Mouse (Mus musculus): ENCODE measurements around the gene Anapc7.
"Not testable (repeated sequence)": the region's sequence is repeated elsewhere in the genome, so short reads cannot be mapped to it uniquely, and the experiment has no call there.

Anapc7 gene

GRCm38 (mm10) chr5:122452194-122452593, 30.7 kb downstream of the Anapc7 start:
- DNase-seq (ENCODE audit: low read depth): no peak

DNA sequence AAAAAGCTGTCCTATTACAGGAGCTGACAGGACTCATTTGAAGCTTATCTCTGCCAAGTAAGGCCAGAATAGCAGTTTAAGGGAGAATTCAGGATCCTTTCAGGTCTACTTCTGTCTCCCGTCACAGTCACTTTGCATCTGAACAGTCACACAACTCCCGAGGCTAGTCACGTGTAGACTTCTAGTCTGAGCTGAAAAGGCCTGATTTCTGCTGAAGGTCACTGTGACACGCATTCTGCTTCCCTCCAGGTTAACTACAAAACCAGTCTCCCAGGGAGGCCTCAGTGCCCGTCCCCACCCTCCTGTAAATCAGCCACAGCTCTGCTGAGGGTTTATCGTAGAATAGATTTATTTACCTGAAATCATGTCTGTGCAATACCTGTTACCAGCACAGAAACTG, 31.7 kb downstream of the Anapc7 start:
- DNase-seq (ENCODE audit: low read depth): no peak

- DNase-seq (ENCODE audit: low read depth): no peak
Measured at GRCm38 (mm10) chr5:122454442-122454841, 32.9 kb downstream of the Anapc7 start.

GRCm38 (mm10) chr5:122454883-122455282, 33.4 kb downstream of the Anapc7 start:
- no peak for DNase-seq (ENCODE audit: low read depth)

DNA sequence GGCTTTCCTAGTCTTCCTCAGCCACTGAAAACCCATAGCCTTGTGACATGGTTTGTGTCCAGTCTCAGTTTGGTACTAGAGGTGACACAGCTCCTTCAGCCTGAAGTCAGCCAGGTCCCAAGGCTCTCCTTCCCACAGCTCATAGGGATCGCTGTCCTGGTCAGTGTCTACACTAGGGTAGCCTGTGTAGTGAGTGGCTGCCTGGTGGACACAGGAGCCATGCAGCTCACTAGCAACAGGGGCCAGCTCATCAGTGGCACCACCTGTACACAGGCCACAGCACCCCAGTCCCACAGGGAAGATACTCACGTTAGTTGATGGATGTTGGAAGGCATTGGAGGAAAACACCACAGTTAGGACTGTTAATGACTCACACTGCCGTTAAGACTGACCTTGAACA, 34.1 kb downstream of the Anapc7 start:
- peak; percentile 45 for DNase-seq (ENCODE audit: low read depth)

DNA sequence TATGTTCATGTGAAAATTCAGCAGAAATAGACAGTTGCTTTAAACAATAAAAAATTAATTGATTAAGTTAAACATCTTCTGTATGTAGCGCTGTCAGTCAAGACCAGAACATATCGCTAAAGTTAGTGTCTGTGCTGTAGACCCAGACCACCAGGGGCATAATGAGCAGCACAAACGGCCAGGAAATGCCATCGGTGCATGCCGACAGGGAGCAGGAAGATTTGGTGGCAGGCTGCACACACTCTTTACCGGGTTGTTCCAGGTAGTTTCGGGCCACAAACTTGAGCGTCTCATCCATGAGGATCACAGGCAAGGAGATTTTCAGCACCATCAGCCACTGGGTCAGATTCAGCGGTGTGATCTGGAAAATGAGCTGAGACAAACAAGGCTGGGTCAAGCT, 35.6 kb downstream of the Anapc7 start:
- not testable (repeated sequence) for DNase-seq (ENCODE audit: low read depth)

- DNase-seq (ENCODE audit: low read depth): peak; percentile 36
Measured at GRCm38 (mm10) chr5:122458066-122458465, 36.6 kb downstream of the Anapc7 start.

DNA sequence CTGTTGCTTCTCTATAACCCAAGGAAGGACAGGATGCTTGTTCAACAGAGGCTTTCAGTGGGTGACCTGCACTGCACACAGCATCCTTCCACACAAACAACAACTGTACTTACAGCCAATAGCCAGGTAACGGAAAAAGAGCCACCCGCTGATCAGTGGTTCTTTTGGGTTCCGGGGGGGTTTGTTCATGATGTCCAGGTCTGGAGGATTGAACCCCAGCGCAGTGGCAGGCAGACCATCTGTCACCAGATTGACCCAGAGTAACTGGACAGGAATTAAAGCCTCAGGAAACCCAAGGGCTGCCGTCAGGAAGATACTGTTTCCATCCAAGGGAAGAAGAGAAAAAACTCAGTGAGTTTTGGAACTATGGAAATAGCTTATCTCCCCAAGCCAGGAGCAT, 37.8 kb downstream of the Anapc7 start:
- DNase-seq (ENCODE audit: low read depth): no peak

DNA sequence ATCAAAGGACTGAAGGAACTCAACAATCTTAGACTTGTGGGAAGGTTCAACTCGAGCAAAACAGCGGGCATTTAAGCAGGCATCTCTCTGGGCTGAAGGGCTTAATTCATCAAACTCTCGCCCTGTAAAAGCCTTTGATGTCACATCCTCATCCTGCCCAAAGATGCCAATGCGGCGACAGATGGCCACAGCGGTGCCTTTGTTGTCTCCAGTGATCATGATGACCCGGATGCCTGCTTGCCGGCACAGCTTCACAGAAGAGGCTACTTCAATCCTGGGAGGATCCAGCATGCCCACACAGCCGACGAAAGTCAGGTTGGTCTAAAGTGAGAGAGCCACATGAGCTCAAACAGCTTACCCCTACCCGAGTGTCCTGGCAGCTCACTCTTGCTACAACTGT, 39.2 kb downstream of the Anapc7 start:
- DNase-seq (ENCODE audit: low read depth): no peak

DNA sequence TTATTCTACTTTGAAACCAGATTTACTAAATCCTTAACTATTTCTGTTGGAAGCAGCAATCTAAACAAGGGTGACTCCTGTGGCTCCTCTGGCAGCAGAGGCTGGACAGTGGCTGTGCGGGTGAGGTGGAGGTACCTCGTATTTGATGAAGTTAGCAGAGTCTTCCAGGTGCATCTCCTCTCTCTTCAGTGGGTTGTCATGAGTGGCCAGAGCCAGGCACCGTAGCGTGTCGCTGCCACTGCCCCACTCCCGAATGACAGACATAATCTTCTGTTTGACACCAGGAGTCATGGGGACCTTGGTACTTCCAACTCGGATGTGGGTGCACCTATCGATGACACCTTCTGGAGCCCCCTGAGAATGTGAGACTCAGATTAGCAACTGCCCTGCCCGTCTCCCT, 39.9 kb downstream of the Anapc7 start:
- DNase-seq (ENCODE audit: low read depth): no peak

DNA sequence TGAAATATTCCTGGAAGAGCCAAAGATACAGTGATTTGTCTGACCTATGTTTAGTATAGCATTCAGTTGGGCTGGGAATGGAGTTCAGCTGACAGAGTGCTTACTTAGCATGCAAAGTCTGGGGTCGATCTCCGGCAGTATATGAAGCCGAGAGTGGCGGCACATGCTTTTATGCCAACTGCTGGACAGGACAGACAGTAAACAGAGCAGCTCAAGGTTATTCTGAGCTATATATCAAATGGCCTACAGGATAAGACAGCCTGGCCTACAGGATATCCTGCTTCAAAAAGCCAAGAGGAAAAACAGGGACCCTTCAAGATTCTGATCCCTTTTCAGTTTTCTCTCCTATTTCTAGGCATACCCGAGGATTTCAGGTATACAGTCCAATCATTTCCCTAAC, 50.2 kb downstream of the Anapc7 start:
- no peak for DNase-seq (ENCODE audit: low read depth)

DNA sequence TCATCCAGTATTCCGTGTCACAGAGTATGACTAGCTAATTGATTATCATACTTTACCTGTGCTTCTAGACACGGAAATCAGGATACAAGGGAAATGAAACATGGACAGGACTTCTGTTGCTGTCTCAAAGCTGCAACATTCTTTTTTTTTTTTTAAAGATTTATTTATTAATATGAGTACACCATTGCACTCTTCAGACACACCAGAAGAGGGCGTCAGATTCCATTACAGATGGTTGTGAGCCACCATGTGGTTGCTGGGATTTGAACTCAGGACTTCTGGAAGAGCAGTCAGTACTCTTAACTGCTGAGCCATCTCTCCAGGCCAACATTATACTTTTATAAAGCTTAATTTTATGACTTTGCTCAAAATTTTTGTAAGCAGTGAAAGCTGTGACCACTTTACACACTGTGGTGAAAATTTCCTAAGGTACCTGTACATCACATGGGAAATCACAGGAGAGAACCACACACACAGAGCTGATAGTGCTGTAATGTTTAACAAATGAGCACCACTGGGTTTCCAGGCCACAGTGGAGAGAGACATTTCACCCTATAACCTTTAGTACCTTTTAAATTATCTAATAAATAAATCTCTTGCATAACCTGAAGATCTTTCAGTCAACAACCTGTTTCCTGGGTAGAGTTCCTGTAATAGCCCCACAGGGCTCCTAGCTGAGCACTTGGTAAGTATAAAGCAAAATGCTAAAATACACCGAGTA, 53.3 kb downstream of the Anapc7 start:
- DNase-seq (ENCODE audit: low read depth): no peak

- DNase-seq (ENCODE audit: low read depth): no peak
Measured at GRCm38 (mm10) chr5:122476078-122476477, 54.6 kb downstream of the Anapc7 start.

- DNase-seq (ENCODE audit: low read depth): no peak
Measured at GRCm38 (mm10) chr5:122477492-122477891, 56.0 kb downstream of the Anapc7 start.

GRCm38 (mm10) chr5:122479131-122479530, 57.6 kb downstream of the Anapc7 start:
- DNase-seq (ENCODE audit: low read depth): no peak

- peak; percentile 35 for DNase-seq (ENCODE audit: low read depth)
Measured at GRCm38 (mm10) chr5:122481844-122482243, 60.4 kb downstream of the Anapc7 start.

DNA sequence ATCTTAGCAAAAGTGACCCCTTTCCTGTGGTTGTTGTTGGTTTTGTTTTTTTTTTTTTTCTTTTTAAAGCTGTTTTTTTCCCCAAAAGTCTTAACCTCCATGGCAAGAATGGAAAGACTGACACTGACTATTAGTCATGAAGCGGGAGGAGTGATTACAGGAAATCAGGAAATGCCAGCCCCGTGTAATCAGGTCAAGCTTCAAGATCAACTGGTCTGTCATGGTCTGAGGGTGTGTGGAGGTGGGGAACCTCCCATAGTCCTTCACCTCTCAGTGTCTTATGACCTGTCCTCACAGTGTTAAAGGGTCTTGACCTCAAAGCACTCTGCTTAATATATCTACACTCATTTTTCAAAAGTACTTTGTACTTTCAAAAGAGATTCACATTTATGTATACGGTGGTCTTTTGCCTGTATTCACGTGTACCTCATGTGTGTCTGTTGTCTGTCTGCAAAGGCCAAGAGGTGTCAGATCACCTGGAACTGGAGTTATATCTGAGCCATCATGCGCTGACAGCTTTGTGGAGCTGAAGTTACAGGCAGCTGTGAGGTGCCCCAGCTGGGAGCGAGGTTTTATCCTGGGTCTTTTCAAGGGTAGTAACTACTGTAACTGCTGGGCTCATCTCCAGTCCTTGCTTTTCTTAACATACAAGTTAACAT, 61.4 kb downstream of the Anapc7 start:
- DNase-seq (ENCODE audit: low read depth): peak; percentile 74

DNA sequence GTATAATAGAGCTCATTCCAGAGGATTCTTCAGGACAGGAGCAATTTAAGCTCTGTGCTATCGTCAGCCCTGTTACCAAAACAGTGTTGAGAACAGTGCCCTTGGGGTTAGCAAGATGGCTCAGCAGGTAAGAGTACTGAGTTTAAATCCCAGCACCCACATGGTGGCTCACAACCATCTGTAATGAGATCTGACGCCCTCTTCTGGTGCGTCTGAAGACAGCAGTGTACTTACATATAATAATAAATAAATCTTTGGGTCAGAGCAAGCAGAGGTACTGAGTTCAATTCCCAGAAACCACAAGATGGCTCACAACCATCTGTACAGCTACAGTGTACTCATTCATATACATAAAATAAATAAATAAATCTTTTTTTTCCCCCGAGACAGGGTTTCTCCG, 64.8 kb downstream of the Anapc7 start:
- not testable (repeated sequence) for DNase-seq (ENCODE audit: low read depth)

- DNase-seq (ENCODE audit: low read depth): no peak
Measured at GRCm38 (mm10) chr5:122487825-122488224, 66.3 kb downstream of the Anapc7 start.

DNA sequence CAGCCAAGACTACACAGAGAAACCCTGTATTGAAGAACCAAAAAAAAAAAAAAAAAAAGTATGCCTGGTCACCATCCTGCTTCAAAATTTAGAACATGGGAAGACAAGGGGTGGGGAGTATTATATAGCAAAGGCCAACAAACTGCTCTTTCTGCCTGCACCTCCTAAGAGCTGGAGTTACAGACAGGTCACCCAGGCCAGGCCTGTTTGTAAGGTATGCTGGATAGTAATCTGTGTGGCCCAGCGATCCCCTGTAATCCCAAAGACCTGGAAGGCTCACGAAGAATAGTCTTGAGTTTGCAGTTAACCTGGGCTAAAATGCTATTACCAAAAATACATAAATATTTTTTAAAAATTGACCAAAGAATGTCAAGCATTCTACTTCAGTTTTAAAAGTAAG, 68.7 kb downstream of the Anapc7 start:
- DNase-seq (ENCODE audit: low read depth): no peak

- DNase-seq (ENCODE audit: low read depth): no peak
Measured at GRCm38 (mm10) chr5:122491385-122491784, 69.9 kb downstream of the Anapc7 start.

GRCm38 (mm10) chr5:122493035-122493434, 71.5 kb downstream of the Anapc7 start:
- no peak for DNase-seq (ENCODE audit: low read depth)

- DNase-seq (ENCODE audit: low read depth): no peak
Measured at GRCm38 (mm10) chr5:122494449-122494848, 73.0 kb downstream of the Anapc7 start.
